24 mouse cellular contexts compared by ENCODE assay signal in the genomic region with DNA sequence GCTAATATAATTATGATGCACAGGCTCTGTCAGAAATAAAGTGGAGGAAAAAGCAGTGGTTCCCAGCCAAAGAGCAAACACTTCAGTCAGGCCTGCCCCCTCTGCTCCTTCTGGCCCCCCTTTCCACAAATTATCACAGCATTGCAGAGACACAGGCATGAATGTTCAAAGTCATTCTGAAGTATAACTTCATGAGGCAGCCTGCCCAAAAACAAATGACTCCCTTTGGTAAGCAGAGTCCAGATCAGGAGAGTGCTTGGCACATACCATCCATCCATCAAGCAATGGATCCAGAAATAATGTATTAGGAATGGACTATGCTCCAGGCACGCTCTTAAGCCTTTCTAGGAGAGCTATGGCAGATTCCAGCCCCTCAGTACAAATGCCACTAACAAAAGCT. TPM values are rescaled to one million over a fixed set of nuclear protein-coding genes. Genes with fewer than 3 reads are reported as not detected.
"Had no signal": no experiment of that assay in that cellular context is flagged by ENCODE, and none has a peak within 500 bp of the region (broad histone marks: within the 10 kb centered on the region; RNA-seq: fewer than 3 reads in every experiment).

No protein-coding gene starts in this region.

- H3K27ac ChIP-seq: layer of hippocampus, adult 2 months; limb, embryonic 10.5 days; limb, embryonic 13.5 days; liver, embryonic 12.5 days; liver, embryonic 15.5 days; lung, embryonic 15.5 days; midbrain, embryonic 10.5 days; midbrain, embryonic 13.5 days; neural tube, embryonic 13.5 days; stomach, embryonic 15.5 days had no signal

- H3K9me3 ChIP-seq: limb, embryonic 10.5 days; limb, embryonic 13.5 days; liver, embryonic 12.5 days; liver, embryonic 15.5 days; lung, embryonic 15.5 days; midbrain, embryonic 10.5 days; midbrain, embryonic 13.5 days; neural tube, embryonic 13.5 days; stomach, embryonic 15.5 days had no signal

- DNase-seq: kidney, postnatal 25 days; layer of hippocampus, adult 9-11 months; liver; lung, adult 18-20 months; lung, postnatal 10 days; lung, postnatal 36 days; retina, postnatal 1 day; right cerebral cortex, postnatal 25 days; spleen, adult 18-20 months; thymus, postnatal 25 days had no signal

- H3K27me3 ChIP-seq: limb, embryonic 13.5 days; liver, embryonic 12.5 days; liver, embryonic 15.5 days; lung, embryonic 15.5 days; megakaryocyte, embryonic 14.5 days; midbrain, embryonic 13.5 days; neural tube, embryonic 13.5 days; stomach, embryonic 15.5 days had no signal

- ATAC-seq: liver, embryonic 12.5 days; midbrain, embryonic 13.5 days; midbrain, embryonic 16.5 days had no signal

- H3K9ac ChIP-seq: limb, embryonic 13.5 days; liver, embryonic 12.5 days; liver, embryonic 15.5 days; lung, embryonic 15.5 days; midbrain, embryonic 13.5 days; neural tube, embryonic 13.5 days; stomach, embryonic 15.5 days had no signal

- H3K4me3 ChIP-seq: layer of hippocampus, adult 2 months; limb, embryonic 10.5 days; limb, embryonic 13.5 days; liver, embryonic 12.5 days; liver, embryonic 15.5 days; lung, embryonic 15.5 days; megakaryocyte, embryonic 14.5 days; midbrain, embryonic 10.5 days; midbrain, embryonic 13.5 days; myocyte; neural tube, embryonic 13.5 days; stomach, embryonic 15.5 days had no signal

- H3K4me1 ChIP-seq: limb, embryonic 13.5 days; liver, embryonic 12.5 days; liver, embryonic 15.5 days; megakaryocyte, embryonic 14.5 days; midbrain, embryonic 13.5 days; stomach, embryonic 15.5 days had no signal

- H3K4me2 ChIP-seq: limb, embryonic 13.5 days; liver, embryonic 12.5 days; liver, embryonic 15.5 days; lung, embryonic 15.5 days; midbrain, embryonic 13.5 days; neural tube, embryonic 13.5 days; stomach, embryonic 15.5 days had no signal

- H3K36me3 ChIP-seq: limb, embryonic 10.5 days; limb, embryonic 13.5 days; liver, embryonic 12.5 days; liver, embryonic 15.5 days; lung, embryonic 15.5 days; midbrain, embryonic 13.5 days; neural tube, embryonic 13.5 days; stomach, embryonic 15.5 days had no signal

RNA-seq across cellular contexts. Expression of a gene that starts 24.3 kb away (rescaled TPM):
- polyA plus RNA-seq: limb, embryonic 10.5 days; liver, embryonic 12.5 days; lung, embryonic 15.5 days; thymus, postnatal 0 days had no signal
